Mouse (Mus musculus): ENCODE measurements around the gene Dnajc28.

The Dnajc28 gene

GRCm38 (mm10) chr16:91587730-91588453 lies 30.9 kb downstream of the Dnajc28 start:
- no peak for DNase-seq (ENCODE audit: low spot score)

GRCm38 (mm10) chr16:91586244-91586643 lies 32.6 kb downstream of the Dnajc28 start:
- DNase-seq (ENCODE audit: low spot score) = no peak

- DNase-seq (ENCODE audit: low spot score) = no peak
These were observed 33.2 kb downstream of the Dnajc28 start for GRCm38 (mm10) chr16:91585617-91586016.

DNA sequence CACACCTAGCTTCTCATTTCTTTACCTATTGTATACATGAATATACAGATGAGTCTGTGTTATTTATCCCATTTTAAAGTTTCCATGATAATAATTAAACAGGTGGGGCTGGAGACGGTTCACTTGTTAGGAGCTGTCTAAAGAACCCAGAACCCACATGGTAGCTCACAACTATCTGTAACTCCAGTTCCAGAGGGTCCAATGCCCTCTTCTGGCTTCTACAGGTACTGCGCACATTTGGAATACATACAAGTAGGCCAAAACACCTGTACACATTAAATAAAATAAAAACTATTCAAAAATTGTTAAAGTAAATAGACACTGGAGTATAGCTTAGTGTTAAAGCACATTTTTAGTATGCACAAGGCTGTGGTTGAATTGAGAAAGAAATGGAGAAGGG lies 36.5 kb downstream of the Dnajc28 start:
- DNase-seq (ENCODE audit: low spot score) = no peak

- no peak for DNase-seq (ENCODE audit: low spot score)
These were observed 39.7 kb downstream of the Dnajc28 start for GRCm38 (mm10) chr16:91578980-91579720.

DNA sequence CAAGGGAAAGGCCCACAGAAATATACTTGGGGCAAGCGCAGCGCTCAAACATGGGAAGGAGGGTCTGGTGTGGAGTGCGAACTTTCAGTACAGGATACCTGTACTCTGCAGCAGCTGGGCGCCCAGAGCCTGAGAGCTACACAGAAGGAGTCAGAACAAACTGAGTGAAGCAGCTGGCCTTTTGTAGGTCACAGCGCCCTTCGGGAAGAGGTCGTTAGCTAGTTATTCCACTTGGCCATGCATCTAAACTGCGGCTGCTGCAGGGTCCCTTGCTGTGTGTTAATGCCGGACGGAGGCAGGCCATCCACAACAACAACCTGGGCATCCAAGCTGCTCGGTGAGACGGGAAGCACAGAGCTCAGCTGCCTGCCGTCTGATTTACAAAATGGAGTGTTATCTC lies 43.7 kb downstream of the Dnajc28 start:
- DNase-seq (ENCODE audit: low spot score) = no peak

- no peak for DNase-seq (ENCODE audit: low spot score)
These were observed 47.7 kb downstream of the Dnajc28 start for GRCm38 (mm10) chr16:91571105-91571504.

DNA sequence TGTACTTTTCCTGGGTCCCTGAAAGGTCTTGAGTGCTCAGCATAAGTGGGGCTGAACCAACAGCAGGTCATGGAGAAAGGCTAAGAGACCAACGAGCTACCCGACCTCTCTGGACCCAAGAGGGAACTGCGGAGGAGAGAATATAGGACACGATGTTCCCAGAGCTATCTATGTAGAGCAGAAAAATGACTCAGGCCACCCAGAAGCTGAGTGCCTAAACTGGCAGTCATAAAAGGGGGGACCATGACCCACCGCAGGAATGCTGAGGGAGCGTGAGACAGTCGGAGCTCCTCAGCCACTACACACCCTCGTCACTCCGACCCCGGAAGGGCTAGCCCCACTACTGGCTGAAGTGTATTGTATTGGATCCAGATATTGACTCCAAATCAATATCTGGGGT lies 49.9 kb downstream of the Dnajc28 start:
- no peak for DNase-seq (ENCODE audit: low spot score)

GRCm38 (mm10) chr16:91566002-91566401 lies 52.8 kb downstream of the Dnajc28 start:
- no peak for DNase-seq (ENCODE audit: low spot score)

DNA sequence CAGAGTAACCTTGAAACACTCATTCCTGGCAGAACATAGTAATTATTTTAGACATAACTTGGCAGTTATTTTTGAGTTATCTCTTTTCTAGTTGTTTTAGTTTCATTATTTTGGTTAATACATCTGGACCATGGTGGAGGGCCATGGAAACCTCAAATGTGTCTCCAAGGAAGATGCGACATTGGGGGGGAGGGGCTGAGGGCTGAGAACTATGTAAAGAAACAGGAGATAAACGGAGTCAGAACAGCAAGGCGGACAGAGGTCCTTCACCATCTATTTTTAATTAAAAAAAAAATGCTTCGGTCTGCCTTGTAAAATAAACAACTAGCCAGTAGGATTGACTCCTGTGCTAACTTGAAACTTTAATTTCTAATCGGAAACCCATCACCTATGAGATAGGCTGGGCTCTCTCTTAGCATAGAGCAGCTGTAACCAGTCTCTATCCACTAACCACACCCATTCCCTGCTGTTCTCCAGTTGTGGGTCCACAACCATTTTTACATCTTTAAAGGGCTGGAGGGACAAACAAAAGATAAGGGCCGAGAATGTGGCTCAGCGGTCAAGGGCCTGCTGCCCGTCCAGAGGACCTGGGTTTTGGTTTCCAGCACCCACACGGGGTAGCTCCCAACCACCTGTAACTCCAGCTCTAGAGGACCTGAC lies 53.4 kb downstream of the Dnajc28 start:
- no peak for DNase-seq (ENCODE audit: low spot score)

DNA sequence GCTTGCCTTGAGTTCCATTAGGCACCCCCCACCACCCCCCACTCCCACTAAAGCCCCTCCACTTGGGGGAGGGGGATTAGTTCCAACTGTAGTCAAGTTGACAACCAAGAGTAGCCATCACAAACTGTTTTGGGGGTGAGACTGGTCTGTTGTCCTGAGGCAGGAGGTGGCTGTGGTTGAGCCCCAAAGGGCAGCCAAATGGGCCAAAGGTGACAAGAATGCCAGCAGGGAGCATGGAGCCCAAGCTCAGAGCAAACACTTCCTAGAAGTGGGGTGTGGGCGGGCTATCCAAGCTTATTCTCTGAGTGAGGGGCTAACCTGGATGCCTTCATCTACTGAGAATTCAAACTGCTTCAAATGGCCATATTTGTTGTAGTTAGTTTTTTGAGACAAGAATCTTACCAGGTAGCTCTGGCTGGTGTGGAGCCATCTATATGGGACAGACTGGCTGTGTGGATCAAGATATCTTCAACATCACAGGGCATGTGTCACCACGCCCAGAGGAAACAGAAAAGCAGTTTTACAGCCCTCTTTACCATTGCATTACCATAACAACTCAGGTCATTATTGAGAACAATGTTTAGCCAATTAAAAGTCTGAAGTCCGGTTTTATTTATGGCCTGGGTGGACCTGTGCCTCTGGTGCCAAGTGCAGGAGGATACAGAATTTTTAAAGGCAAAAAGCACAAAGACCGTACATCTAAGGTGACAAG lies 54.1 kb downstream of the Dnajc28 start:
- no peak for DNase-seq (ENCODE audit: low spot score)

Data from urinary bladder, postnatal 25 days (tissue).